Mouse (Mus musculus) erythroblast, embryonic 14.5 days (primary cell): Measurements from ENCODE around the gene Ifit1bl2.

Experiments used
- GATA1 ChIP-seq: IDR thresholded peaks from 2 replicates; pipeline ENCODE4 v1.6.1; 2012; ENCODE audit warnings: low read length, inconsistent platforms, mixed read lengths
- TAL1 ChIP-seq: IDR thresholded peaks from 3 replicates; pipeline ENCODE4 v1.6.1; 2012; ENCODE audit warnings: low read length, inconsistent platforms, mixed read lengths

GRCm38 (mm10) chr19:34627496-34627895 is 13.0 kb downstream of the Ifit1bl2 start:
- TF ChIP-seq TAL1: no peak
- TF ChIP-seq GATA1: no peak
